ENCODE assay signal across 27 mouse cellular contexts in genomic region chr6:136178066-136178465, GRCm38 (mm10). TPM values are rescaled to one million over a fixed set of nuclear protein-coding genes. Genes with fewer than 3 reads are reported as not detected.
DNase-seq lines count a peak whose midpoint lies in the region; ATAC-seq and TF ChIP-seq lines count a peak whose summit lies in the region.
"Had no signal": no experiment of that assay in that cellular context is flagged by ENCODE, and none has a peak within 500 bp of the region (broad histone marks: within the 10 kb centered on the region; RNA-seq: fewer than 3 reads in every experiment).

No protein-coding gene starts in this region.

- in situ Hi-C loops in ES-E14 (cut with MboI; ENCODE audit: low sequenced_read_pairs in 2 of 2, unreplicated experiment in 2 of 2): no loop called here

- no peaks in the 10 kb centered on the region for H3K36me3 ChIP-seq in midbrain, embryonic 11.5 days (ENCODE audit: control insufficient read depth, insufficient read depth, low read length)
- no peaks in the 10 kb centered on the region for H3K36me3 ChIP-seq in midbrain, embryonic 14.5 days (ENCODE audit: control insufficient read depth, insufficient read depth, low read length)
- no peaks in the 10 kb centered on the region for H3K36me3 ChIP-seq in ES-E14 (ENCODE audit: control insufficient read depth, insufficient read depth, low read length, poor library complexity, severe bottlenecking)
- H3K36me3 ChIP-seq: embryonic facial prominence, embryonic 13.5 days; embryonic facial prominence, embryonic 15.5 days; forebrain, embryonic 10.5 days; forebrain, embryonic 12.5 days had no signal

- H3K4me1 ChIP-seq in midbrain, embryonic 11.5 days (ENCODE audit: control insufficient read depth, insufficient read depth, low read length): 0 out of 2 replicates have a peak, but pooled peaks cover 2% of the 10 kb centered on the region
- H3K4me1 ChIP-seq in midbrain, embryonic 14.5 days (ENCODE audit: control insufficient read depth, insufficient read depth, low read length): no peaks in the 10 kb centered on the region
- H3K4me1 ChIP-seq in ES-E14 (ENCODE audit: control insufficient read depth in 2 of 2, insufficient read depth in 2 of 2, low read length in 2 of 2, poor library complexity in 1 of 2): no peaks in the 10 kb centered on the region; a peak in 1 of 4 replicates

- peak; percentile 35 for DNase-seq in midbrain, embryonic 11.5 days (ENCODE audit: low spot score, missing footprints)
- DNase-seq in midbrain, embryonic 14.5 days: no peak
- peak; percentile 25 for DNase-seq in ES-CJ7 (ENCODE audit: low read depth, low spot score)
- peak; percentile 11 for DNase-seq in ES-E14 (ENCODE audit: low read depth, low spot score)
- DNase-seq in ZHBTc4 (ENCODE audit: low read depth, low spot score): peak; percentile 45
- DNase-seq in kidney, postnatal 25 days: no peak
- DNase-seq in layer of hippocampus, adult 9-10 months (ENCODE audit: low spot score): no peak
- DNase-seq: adrenal gland, adult 2 months; adrenal gland, postnatal 10 days; adrenal gland, postnatal 25 days; cerebellum, adult 11 months; cerebellum, adult 18-20 months; cerebellum, adult 8-10 months; cerebellum, adult 9-11 months; cerebellum, postnatal 14 days; cerebellum, postnatal 36 days; embryo, embryonic 11 days had no signal

- H3K27ac ChIP-seq in midbrain, embryonic 11.5 days (ENCODE audit: low read depth, low read length): no peak overlapping the region
- no peak overlapping the region for H3K27ac ChIP-seq in midbrain, embryonic 14.5 days (replicated peaks; ENCODE audit: low read depth, low read length)
- no peak overlapping the region for H3K27ac ChIP-seq in ES-E14 (ENCODE audit: insufficient read depth, low read depth, low read length, poor library complexity, severe bottlenecking)
- H3K27ac ChIP-seq: embryonic facial prominence, embryonic 13.5 days; embryonic facial prominence, embryonic 15.5 days; forebrain, embryonic 10.5 days; forebrain, embryonic 12.5 days had no signal

- no peaks in the 10 kb centered on the region for H3K27me3 ChIP-seq in midbrain, embryonic 11.5 days (ENCODE audit: control insufficient read depth, insufficient read depth, low read length)
- H3K27me3 ChIP-seq in midbrain, embryonic 14.5 days (ENCODE audit: control insufficient read depth, insufficient read depth, low read length): no peaks in the 10 kb centered on the region

- no peak for ATAC-seq in midbrain, embryonic 11.5 days (ENCODE audit: low FRiP score)
- no peak for ATAC-seq in midbrain, embryonic 14.5 days (ENCODE audit: low FRiP score, low TSS enrichment)
- ATAC-seq: forebrain, embryonic 14.5 days; forebrain, embryonic 16.5 days had no signal

- H3K4me3 ChIP-seq in midbrain, embryonic 11.5 days (ENCODE audit: low read depth, low read length): no peak overlapping the region
- H3K4me3 ChIP-seq in midbrain, embryonic 14.5 days (replicated peaks; ENCODE audit: low read depth, low read length): no peak overlapping the region
- H3K4me3 ChIP-seq in ES-E14 (ENCODE audit: insufficient read depth in 1 of 2, low read depth in 1 of 2, low read length in 2 of 2, poor library complexity in 1 of 2, severe bottlenecking in 1 of 2): peak overlapping the region in 1 of 2 experiments; percentile 66; a peak in 2 of 4 replicates
- H3K4me3 ChIP-seq: embryonic facial prominence, embryonic 13.5 days; embryonic facial prominence, embryonic 15.5 days; erythroblast, embryonic 14.5 days; forebrain, embryonic 10.5 days; forebrain, embryonic 12.5 days had no signal

- H3K9me3 ChIP-seq in midbrain, embryonic 11.5 days (ENCODE audit: control insufficient read depth, low read length): no peaks in the 10 kb centered on the region
- H3K9me3 ChIP-seq in midbrain, embryonic 14.5 days (ENCODE audit: control insufficient read depth, low read length): no peaks in the 10 kb centered on the region
- no peaks in the 10 kb centered on the region for H3K9me3 ChIP-seq in ES-E14 (ENCODE audit: control insufficient read depth, insufficient read depth, low read depth, low read length)
- H3K9me3 ChIP-seq: embryonic facial prominence, embryonic 13.5 days; embryonic facial prominence, embryonic 15.5 days; forebrain, embryonic 10.5 days; forebrain, embryonic 12.5 days had no signal

- H3K9ac ChIP-seq in midbrain, embryonic 11.5 days (ENCODE audit: low read length): no peak overlapping the region
- no peak overlapping the region for H3K9ac ChIP-seq in midbrain, embryonic 14.5 days (replicated peaks; ENCODE audit: low read length)
- H3K9ac ChIP-seq in ES-E14 (ENCODE audit: insufficient read depth, low read depth, low read length, poor library complexity, severe bottlenecking): no peak overlapping the region
- H3K9ac ChIP-seq: embryonic facial prominence, embryonic 13.5 days; embryonic facial prominence, embryonic 15.5 days; forebrain, embryonic 12.5 days had no signal

- no peak overlapping the region for H3K4me2 ChIP-seq in midbrain, embryonic 11.5 days
- H3K4me2 ChIP-seq in midbrain, embryonic 14.5 days (ENCODE audit: low read length): no peak overlapping the region
- H3K4me2 ChIP-seq: embryonic facial prominence, embryonic 13.5 days; embryonic facial prominence, embryonic 15.5 days; forebrain, embryonic 12.5 days had no signal

- WGBS in midbrain, embryonic 11.5 days: 93% methylated on average over 9 of the region's 9 CpGs
- WGBS in midbrain, embryonic 14.5 days: 86% methylated on average over 9 of the region's 9 CpGs

TF ChIP-seq in ES-E14, 5 proteins besides CTCF, POLR2A, EP300 and RAD21:
- no peak for TF ChIP-seq ZC3H11A (IDR thresholded peaks at IDR 0.05; ENCODE audit: borderline replicate concordance, low read depth, low read length)
- no peak for TF ChIP-seq CHD2 (IDR thresholded peaks at IDR 0.05; ENCODE audit: low read depth, low read length)
- no peak for TF ChIP-seq ZNF384 (IDR thresholded peaks at IDR 0.05; ENCODE audit: low read depth, low read length)
- no peak for TF ChIP-seq MAFK (IDR thresholded peaks at IDR 0.05; ENCODE audit: insufficient read depth, low read depth, low read length)
- no peak for TF ChIP-seq HCFC1 (IDR thresholded peaks at IDR 0.05; ENCODE audit: borderline replicate concordance, insufficient read depth, low read length)
TF ChIP-seq in ES-E14: peak in this region for 0.

RNA-seq across cellular contexts. Expression of gene Grin2b, which starts 4.8 kb away (rescaled TPM):
- 1.2 and 1.8 TPM in 2 replicates for polyA plus RNA-seq in midbrain, embryonic 11.5 days (2014; fragmentation: Nextera tagmentation; extraction: Ambion mirVana)
- 41.1 and 53.9 TPM in 2 replicates for polyA plus RNA-seq in midbrain, embryonic 14.5 days (2014; fragmentation: Nextera tagmentation; extraction: Ambion mirVana)
- 0.32 and 1.2 TPM in 2 replicates for total RNA-seq in ES-E14 (2012; rRNA removed)
- total RNA-seq: common myeloid progenitor, adult 5-6 weeks; MEL had no signal
- polyA plus RNA-seq: C2C12; erythroblast, embryonic 14.5 days had no signal

Comparison
In these comparisons a context has a peak if more than half of its experiments do, and no peak if none do; other contexts are left out.
1. DNase-seq: peak in midbrain, embryonic 11.5 days (single experiment), ES-CJ7 (single experiment), ES-E14 (single experiment) and ZHBTc4 (single experiment); none in midbrain, embryonic 14.5 days (single experiment), kidney, postnatal 25 days (0 of 2) and layer of hippocampus, adult 9-10 months (single experiment).
2. RNA of gene Grin2b, which starts 4.8 kb away (polyA plus RNA-seq): 41.1 to 53.9 TPM in midbrain, embryonic 14.5 days; 1.2 to 1.8 TPM in midbrain, embryonic 11.5 days; every median in the first group is over 10 times any median in the second.